Mouse (Mus musculus) kidney, postnatal 36 days (tissue): ENCODE data around the gene Nudt22.

Source experiments
- DNase-seq, 2 experiments: peaks; one replicate each; pipeline ENCODE4 v3.0.0; 2021 to 2022; ENCODE audit warnings: mixed read lengths in 2 of 2

Nudt22 gene

DNA sequence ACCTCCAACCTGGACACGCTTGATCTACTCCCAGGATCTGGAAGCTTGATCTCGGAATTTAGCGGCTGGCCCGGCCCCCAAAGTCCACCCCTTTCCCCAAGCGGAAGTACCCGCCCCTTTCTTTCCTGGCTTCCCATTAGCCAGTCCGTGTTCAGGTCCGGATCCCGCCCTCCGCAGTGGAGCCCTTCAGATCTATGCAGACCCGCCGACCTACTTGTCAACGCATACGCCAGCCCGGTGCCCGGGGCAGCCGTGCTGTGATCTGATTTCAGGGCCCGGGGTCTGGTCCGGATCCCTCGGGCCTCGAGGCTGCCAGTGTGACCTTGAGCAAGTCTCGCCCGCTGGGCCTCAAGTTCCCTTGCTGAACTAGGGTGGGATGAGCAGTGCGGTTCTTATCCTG is at the start of gene Nudt22, which contains the start of gene Trpt1:
Nudt22 (minus strand) TSS at position 112 of the 400 bp plus-strand sequence.
Trpt1 (plus strand) TSS at position 126 of the 400 bp plus-strand sequence.
- peak; percentile 95 to 96 for DNase-seq

DNA sequence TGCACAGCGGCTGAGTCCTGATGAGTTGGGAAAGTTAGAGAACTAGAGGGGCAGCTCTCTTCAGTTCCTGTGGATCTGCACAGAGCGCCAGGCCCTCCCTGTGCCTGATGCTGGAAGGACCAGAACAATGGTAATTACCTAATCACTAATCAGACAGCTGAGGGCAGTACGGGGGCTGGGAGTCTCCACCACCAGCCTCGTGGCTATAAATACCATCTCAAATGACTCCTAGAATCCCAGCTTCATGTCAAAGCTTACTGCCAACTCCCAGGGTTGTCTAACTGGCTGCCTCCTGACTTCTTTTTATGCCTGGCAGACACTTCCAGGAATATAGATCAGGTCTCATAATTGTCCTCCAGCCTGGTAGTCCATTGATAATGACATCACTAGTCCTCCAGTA is 48.8 kb upstream of the Nudt22 start:
- DNase-seq: no peak

DNA sequence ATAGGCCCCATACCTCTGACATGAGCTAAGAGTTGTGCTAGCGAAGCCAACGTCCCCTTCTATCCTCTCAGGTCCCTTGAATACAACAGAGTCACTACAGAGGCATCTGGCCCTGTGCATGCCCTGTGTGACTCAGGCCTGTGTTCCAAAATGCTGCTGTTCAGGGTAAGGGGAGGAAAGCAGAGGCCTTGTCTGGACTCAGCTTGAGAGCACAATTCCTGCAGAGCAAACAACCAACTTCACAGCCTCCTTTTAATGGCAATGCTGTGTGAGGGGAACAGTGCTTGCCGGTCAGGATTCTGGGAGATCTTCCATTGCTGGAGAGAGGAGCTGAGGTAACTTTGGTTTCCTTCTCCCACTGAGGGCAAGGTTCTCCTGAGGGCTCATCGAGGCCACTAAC is 48.4 kb upstream of the Nudt22 start:
- no peak for DNase-seq

DNA sequence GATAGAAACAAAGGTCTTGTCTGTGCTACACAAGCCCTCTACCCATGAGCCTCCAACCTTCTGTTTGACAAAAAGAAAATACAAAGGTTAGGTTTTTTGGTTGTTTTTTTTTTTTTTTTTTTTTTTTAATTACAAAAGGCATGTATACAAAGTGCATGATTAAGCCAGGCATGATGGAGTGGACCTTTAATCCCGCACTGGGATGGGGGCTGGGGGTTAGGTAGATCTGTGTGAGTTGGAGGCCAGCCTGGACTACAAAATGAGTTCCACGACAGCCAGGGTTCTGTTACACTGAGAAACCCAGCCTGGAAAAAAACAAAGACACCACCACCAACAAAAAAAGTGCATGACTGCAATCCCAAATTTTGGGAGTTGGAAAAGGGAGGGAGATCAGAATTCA is 45.3 kb upstream of the Nudt22 start:
- DNase-seq: no peak

DNA sequence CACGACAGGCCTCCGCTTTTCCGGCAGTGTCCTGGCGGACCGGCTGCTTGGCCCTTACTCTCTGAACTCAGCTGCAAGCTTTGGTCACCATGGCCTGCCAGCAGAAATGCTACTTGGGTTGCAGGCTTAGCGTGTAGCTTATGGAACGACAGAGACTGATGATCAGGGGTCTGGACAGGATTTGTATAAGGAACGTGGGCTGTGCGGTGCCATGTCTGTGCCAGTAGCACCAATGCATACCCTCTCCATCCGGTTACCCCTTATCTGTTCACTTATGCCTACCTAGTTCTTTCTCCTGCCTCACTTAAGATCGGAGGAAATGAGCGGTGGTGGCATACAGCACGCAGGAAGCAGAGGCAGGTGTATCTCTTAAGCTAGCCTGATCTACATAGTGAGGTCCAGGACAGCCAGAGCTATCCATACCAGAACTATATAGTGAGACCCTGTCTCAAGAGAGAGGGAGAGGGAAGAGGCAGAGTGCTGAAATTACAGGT is 44.8 kb upstream of the Nudt22 start:
- no peak for DNase-seq

DNA sequence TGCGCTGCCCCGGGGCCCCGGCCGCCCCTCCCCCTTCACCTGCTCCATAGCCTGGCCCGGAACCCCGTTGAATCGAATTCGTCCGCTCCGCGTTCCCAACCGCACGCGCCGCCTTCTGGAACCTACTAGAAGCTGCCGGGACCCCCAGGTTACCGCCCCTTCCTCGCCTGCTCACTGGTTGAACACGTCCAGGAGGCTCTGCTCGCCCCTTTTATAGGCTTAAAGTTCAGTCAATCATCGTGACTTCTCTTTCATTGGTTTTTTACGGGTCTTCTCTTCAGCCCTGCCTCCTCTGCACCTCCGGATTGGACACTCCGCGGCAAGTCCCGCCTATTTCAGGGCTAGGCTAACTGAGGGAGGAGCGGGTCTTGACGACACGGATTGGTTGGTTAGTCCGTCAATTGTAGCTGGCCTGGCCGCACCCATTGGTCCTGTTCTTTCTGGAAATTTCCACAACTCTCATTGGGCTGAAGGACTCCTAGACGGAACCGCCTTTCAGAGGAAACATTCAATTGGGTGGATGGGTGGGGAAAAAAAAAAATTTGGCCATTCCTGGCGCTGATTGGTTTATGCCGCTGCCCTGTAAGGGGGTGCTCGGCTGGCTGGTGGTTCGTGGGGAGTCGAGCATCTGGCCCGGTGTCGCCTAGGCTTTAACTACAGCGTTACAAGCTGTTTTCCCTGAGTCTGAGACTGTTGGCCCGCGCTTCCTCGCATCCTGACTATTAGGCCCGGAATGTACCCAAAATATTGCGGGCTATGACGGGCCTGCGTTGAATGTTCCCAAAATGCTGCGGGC is 44.1 kb upstream of the Nudt22 start, which contains the start of gene Stip1:
Stip1 (minus strand) TSS at position 127 of the 796 bp plus-strand sequence.
- peak; percentile 99 to 100 for DNase-seq

DNA sequence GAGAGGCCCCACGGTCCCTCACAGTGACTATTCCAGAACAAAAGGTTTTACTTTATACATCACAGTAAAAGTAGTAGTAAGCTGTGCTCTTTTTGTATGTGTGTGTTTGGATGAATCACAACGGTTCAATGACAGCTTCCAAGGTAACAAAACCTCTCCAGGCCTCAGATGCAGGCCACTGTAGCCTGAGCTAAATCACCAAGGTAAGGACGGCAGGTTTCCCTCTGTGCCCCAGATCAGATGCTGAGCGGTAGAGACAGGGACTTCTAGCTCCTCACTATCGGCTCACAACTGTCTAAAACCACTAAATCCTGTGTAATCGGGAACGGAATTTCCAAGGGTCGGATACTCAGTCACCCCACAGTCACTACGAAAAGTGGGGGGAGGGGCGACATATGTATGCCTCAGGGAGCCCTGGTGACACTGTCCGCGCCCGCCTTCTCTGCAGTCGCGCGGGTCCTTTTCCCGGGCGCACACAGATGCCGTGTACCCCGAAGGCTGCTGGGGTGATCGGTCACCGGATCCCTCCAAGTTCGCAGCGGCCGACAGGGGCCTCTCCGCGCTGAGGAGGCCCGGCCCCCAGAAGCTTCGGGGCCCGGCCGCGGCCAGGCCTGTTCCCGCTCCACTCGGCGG is 43.3 kb upstream of the Nudt22 start:
- peak; percentile 39 to 69 for DNase-seq

DNA sequence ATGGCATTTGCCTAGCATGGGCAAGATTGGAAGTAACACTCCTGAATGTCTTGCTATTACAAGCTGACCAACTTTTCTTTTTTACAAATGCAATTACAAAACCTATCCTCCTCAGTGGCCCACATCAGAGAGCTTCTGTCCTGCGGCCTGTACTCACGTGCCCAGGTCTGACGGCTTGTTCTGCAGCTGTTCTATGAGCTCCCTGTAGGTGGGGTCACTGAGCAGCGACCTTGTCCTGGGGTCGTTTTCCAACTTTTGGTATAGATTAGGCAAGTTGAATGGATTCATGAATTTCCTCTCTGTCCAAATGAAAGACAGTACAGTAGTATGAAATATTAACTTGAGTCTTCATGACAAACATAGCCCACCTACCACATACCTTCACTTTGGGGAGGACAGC is 38.1 kb upstream of the Nudt22 start:
- no peak for DNase-seq

DNA sequence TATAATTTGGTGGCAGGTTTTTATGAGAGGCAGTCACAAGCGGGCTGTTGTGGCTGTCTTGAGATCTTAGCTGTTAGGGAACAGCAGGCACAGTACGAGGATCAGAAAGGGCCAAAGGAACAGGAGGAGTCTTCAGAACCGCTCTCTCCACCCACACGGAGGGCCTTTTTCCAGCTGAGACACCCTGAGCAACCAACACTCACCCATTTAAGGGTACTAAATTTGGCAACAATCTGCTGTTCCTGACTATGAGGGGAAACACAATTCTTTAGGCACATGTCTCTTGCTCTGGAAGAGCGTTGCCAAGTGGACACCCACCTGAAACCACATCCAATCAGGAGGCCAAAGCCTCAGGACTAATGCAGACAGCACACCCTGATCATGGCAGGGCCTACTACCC is 33.6 kb upstream of the Nudt22 start:
- no peak for DNase-seq

DNA sequence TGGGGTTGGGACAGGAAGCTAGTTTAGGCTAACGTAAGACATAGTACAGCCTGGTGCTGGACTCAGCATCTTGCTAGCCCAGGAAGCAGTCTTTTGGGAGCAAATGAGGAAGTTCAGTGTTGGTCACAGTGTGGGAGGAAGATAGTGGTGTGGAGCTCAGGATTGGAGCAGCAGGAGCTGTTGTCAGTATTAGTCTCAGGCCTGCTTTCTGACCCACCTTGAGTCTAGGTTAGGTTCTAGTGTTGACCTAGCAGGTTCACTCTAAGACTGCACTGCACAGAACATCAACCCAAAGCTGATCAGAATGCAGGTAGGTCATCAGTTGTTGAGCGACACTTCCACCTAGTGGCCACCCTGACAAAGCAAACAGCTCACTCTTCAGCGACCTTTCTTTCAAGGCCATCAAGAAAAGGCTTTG is 24.3 kb upstream of the Nudt22 start:
- peak; percentile 69 to 84 for DNase-seq

DNA sequence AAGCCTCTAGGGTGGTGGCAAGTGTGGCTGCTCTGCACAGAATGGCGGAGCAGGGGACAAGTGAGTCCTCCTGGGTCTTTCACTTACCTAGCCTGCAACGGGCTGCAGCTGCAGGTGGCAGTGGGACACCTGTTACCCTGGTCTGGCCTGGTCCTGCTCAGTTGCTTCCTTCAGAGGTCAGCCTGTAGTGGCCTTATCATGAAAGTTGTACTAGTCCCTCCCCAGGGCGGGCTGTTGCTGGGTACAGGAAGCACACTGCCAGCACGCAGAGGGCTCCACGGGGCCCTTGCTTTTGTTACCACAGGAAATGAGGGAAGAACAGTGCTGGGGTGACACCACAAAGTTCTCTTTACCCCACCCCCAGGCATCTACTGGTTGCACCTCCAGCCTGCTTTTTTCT is 23.3 kb upstream of the Nudt22 start, which contains the start of gene Fermt3:
Fermt3 (minus strand) TSS at position 279 of the 400 bp plus-strand sequence.
- DNase-seq: peak; percentile 23 to 45

DNA sequence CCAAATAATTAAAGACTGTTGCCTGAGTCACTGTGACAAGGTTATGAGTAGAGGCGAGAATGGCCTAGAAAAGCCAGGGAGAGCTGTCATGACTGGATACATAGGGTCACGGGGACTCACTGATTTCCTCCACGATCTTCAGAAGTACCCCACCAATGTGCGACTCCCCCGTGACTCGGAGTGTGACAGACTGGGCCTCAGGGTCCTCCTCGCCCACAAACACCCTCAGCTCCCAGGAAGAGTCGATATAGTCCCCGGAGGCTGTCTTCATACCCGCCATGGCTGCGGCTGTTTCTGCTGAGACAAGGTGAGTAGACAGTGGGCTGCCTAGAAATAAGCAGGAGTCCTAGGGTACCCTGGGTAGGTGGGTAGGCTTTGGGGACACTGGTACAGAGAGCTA is 22.6 kb upstream of the Nudt22 start:
- no peak for DNase-seq

DNA sequence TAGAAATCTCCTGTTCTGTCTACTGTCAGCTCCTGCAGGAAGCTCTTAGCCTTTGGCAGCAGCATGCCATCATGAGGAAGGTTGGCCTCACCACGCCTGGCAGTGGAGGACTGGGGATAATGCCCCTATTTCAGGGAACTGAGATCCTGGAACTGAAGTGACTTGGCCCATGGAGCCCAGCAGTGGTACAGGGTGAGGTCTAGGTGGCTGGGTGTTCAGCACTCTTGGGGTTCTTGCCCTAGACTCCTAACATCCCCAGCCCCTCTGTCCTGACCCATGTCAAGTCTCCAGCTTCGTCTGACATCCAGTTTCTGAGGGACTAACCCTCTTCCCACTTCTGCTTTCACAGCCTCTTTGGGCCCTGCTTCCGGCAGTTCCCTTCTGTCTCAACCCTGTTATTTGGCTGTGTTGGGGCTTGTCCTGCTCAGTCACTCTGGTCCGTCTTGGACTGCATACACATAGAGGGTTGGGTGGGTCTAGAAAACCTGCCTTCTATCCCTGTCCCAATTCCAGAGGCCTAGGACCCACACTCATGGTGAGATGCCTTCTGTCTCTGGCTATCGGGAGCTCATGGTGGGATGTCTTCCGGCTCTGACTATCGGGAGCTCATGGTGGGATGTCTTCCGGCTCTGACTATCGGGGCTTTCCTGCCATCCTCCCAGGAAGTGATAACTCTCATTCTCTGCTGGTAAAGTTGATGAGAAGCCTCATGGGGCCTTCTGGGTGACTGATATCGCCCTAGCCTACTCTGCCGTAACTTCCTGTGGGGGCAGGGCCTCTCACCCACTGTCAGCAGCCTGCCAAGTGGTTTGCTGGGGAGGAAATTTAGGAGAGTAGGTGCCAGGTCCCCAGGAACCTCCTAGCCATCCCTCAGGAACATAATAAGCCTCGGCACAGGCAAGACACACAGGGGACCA is 21.9 kb upstream of the Nudt22 start:
- DNase-seq: no peak

DNA sequence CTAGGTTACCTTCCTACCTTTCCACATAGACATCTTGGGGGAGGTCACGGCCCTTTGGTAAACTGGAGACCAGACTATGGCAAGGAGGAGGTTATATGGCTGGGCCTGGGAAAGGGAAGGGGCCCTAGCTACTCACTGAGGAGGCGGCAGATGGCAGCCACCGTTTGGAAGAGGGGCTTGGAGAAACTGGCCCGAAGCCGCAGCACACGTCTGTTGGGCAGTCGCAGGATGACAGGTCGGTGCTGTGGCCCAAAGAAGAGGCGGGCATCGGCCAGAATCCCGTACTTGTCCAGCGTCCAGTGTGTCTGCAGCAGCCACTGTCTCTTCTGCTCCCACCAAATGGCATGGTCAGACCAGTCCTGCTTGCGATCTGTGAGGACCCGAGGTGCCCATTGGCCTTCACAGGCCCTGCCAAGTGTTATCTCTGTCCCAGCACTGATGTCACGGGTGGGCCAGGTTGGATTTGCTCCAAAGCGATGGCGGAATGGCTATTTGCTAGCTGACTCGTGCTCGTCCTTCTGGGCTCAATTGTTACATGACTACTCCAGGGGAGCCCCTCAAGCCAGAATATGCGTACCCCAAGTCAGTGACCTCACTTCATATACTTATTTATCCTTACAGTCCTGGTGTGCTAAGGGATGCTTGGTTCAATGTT is 18.7 kb upstream of the Nudt22 start:
- DNase-seq: no peak

DNA sequence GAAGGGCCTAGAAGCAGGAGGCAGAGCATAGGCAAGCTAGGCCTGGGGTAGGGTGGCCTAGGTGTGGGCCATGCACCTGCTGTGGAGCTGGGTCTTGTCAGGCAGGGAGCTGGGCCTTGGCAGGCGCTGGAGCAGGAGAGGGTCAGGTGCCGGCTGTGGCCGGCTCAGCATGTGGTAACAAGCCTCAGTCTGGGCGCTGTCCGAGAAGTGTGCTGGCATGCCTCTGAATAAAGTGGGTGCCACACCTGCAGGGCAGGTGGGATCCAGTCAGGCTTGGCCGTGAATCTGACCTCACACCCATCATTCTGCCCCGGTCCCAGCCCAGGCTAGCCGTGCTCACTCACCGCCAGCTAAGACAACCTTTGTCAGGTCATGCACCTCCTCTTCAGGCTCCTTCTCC is 18.1 kb upstream of the Nudt22 start:
- DNase-seq: peak; percentile 16 to 24

DNA sequence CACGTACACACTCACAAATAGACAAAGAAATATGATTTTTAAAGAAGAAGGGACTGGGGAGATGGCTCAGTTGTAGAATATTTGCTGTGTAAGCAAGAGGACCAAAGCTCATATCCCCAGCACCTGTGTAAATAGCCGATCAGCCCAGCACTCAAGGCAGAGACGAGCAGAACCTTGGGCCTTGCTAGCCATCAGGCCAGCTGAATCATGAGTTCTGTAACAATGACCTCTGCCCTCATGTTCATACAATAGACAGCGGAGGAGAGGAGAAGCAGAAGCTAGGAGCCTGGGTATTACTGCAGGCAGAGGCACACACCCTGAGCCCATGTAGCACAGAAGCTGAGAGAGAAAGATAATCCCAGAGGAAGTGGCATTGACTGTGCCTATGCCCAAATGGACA is 16.5 kb upstream of the Nudt22 start:
- peak; percentile 20 to 35 for DNase-seq

DNA sequence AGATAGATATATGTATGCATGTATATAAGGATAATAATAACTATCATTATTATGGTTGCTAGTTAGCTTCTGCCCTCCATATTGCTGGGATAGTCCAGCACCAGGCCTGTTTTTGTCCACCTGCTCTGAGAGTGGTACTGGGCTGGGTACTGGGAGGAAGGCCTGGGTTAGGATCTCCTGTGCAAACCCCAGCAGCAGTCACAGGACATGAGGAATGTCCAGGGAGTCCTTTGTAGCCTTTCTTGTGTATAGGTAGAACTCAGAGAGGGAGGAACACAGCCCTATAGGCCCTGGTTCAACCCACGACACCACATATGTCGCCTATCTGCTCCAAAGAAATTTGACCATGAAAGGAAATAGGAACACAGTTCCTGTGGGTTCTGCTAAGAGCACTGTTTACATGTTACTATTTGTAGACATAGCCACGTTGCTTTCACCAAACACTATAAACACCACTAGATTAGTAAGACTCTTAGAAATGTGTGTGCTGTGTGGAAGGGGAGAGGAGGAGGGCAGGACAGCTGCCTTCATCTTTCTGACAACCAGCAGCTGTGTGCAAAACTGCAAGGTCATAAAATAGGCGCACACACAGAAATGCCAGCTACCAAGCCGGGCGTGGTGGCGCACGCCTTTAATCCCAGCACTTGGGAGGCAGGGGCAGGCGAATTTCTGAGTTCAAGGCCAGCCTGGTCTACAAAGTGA is 11.1 kb upstream of the Nudt22 start:
- no peak for DNase-seq

DNA sequence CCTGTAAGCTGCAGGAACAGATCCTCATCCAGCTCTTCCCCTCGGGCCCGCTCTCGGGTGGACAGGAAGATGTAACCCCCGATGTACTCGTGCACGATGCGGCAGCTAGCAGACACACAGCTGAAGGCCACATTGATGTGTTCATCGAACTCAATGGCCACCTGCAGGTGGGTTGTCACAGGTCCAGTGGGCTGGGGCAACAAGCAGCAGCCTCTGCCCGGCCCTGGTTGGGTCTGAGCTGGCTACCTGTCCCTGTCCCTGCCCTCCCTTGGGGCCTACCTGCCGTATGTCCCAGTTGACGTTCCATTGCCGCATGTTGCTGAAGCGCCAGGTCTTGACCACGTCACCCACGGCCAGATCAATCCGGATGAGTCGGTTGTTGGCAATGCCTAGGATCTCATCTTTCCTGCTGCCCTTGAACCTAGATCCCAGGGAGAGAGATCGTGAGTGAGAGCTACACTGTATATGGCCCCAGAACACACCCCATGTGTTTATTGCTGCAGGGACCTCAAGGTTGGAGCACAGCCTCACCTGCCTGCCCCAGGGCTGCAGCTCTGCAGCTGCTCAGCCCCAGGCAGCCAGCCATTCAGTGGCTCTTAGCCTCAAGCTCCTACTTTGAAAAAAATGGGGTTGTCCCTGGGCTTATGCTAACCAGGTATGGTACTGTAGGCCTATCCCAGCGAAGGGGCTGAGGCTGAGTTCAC is 3.6 kb upstream of the Nudt22 start:
- no peak for DNase-seq

DNA sequence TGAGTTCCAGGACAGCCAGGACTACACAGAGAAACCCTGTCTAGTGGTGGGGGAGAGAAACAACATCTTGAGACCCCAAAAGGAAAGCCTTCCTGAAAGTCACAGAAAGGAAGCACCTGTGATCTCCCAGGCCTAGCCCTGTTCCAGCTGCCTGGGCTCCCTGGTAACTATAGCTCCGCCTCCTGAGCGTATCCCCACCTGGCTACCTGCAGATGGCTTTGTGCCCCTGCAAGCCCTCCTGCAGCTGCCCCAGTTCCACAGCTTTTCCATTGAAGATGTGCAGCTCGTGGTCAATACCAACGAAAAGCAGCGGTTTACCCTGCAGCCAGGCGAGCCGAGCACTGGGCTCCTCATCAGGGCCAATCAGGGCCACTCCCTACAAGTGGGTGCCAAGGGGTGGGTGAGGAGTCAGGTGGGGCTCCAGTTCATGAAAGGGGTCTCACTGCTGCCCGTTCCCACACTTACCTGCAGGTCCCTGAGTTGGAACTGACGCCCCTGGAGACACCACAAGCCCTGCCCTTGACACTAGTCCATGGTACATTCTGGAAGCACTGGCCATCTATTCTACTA is 1.9 kb upstream of the Nudt22 start:
- DNase-seq: no peak

DNA sequence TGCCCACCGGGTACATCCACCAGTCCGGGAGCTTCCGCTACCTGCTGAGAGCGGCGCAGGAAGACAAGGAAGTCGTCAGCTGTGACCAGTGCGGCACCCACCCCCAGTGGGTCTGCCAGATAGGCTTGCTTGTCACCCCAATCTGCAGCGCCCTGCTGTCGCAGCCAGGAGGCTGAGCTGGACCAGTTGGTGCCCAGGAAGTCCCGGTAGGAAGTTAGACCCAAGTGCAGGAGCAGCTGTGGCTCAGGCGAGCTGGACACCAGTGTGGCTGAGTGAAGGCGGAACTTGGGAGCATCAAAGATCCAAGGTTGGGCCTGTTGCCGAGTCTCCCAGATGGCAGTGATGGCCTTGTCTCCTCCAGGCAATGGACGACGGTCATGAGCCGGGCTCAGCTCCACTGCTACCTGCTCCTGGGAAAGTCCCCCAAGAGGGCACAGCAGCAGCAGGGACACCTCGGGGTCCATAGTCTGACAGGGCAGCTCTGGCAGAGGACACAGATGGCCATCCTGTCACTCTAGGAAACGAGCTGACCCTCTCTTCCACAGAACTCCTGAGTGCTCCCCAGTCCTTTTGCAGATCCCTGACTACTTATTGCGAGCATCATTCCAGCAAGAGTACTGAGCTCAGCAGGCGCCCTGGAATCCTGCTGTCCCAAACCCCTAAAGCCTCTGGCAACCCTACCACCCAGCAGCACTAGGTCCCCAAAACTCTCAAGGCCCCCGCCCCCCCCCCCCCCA is 494 bp downstream of the Nudt22 start:
- peak in 1 of 2 experiments; percentile 33 for DNase-seq
